Mouse (Mus musculus) NIH3T3 (cell line): ENCODE measurements around the gene 1600012H06Rik.
"Not testable (repeated sequence)": the region's sequence is repeated elsewhere in the genome, so short reads cannot be mapped to it uniquely, and the experiment has no call there.

Source experiments
- DNase-seq: peaks from one replicate; pipeline ENCODE4 v3.0.0-alpha.2; 2012; ENCODE audit warnings: low read depth

Gene 1600012H06Rik

GRCm38 (mm10) chr17:14943729-14944059 is 710 bp downstream of the 1600012H06Rik start:
- peak; percentile 30 for DNase-seq

- DNase-seq, result no peak
These were observed 1.6 kb downstream of the 1600012H06Rik start for GRCm38 (mm10) chr17:14944551-14944950.

- DNase-seq, result no peak
These were observed 6.3 kb downstream of the 1600012H06Rik start for GRCm38 (mm10) chr17:14949161-14949827.

- no peak for DNase-seq
These were observed 10.5 kb downstream of the 1600012H06Rik start for GRCm38 (mm10) chr17:14953452-14953851.

GRCm38 (mm10) chr17:14958686-14959327 is 15.8 kb downstream of the 1600012H06Rik start:
- no peak for DNase-seq

- peak; percentile 56 for DNase-seq
These were observed 17.0 kb downstream of the 1600012H06Rik start for GRCm38 (mm10) chr17:14959979-14960378.

- peak; percentile 29 for DNase-seq
These were observed 17.5 kb downstream of the 1600012H06Rik start for GRCm38 (mm10) chr17:14960520-14960919.

- peak; percentile 51 for DNase-seq
These were observed 18.1 kb downstream of the 1600012H06Rik start, which contains the start of gene Phf10 for GRCm38 (mm10) chr17:14960951-14961556. Gene Phf10, minus strand, starts transcription at chr17:14961273.

- not testable (repeated sequence) for DNase-seq
These were observed 18.7 kb downstream of the 1600012H06Rik start for GRCm38 (mm10) chr17:14961557-14962154.

GRCm38 (mm10) chr17:14968373-14968913 is 25.5 kb downstream of the 1600012H06Rik start:
- DNase-seq, result not testable (repeated sequence)

- DNase-seq, result not testable (repeated sequence)
These were observed 34.9 kb downstream of the 1600012H06Rik start for GRCm38 (mm10) chr17:14977718-14978361.

- DNase-seq, result not testable (repeated sequence)
These were observed 35.5 kb downstream of the 1600012H06Rik start, which contains the start of the genes 9030025P20Rik and Gm3417 for GRCm38 (mm10) chr17:14978362-14979038. Gene 9030025P20Rik, plus strand, starts transcription at chr17:14978468. Gene Gm3417, minus strand, starts transcription at chr17:14978790.

GRCm38 (mm10) chr17:14990116-14990702 is 47.2 kb downstream of the 1600012H06Rik start:
- DNase-seq, result not testable (repeated sequence)

- not testable (repeated sequence) for DNase-seq
These were observed 49.6 kb downstream of the 1600012H06Rik start for GRCm38 (mm10) chr17:14992522-14993138.

- not testable (repeated sequence) for DNase-seq
These were observed 50.3 kb downstream of the 1600012H06Rik start for GRCm38 (mm10) chr17:14993139-14993832.

- DNase-seq, result not testable (repeated sequence)
These were observed 51.2 kb downstream of the 1600012H06Rik start for GRCm38 (mm10) chr17:14994140-14994539.

GRCm38 (mm10) chr17:15000047-15000446 is 57.1 kb downstream of the 1600012H06Rik start:
- DNase-seq, result not testable (repeated sequence)

GRCm38 (mm10) chr17:15009088-15009487 is 66.1 kb downstream of the 1600012H06Rik start:
- not testable (repeated sequence) for DNase-seq
